ENCODE assay signal across 21 mouse cellular contexts in genomic region chr17:91733927-91734324, GRCm38 (mm10).
DNase-seq lines count a peak whose midpoint lies in the region; ATAC-seq and TF ChIP-seq lines count a peak whose summit lies in the region.
"Had no signal": no experiment of that assay in that cellular context is flagged by ENCODE, and none has a peak within 500 bp of the region (broad histone marks: within the 10 kb centered on the region; RNA-seq: fewer than 3 reads in every experiment).

No protein-coding gene starts in this region.

- no peak overlapping the region for H3K27ac ChIP-seq in forebrain, postnatal 0 days (ENCODE audit: low read depth, low read length)
- no peak overlapping the region for H3K27ac ChIP-seq in forebrain, embryonic 10.5 days
- H3K27ac ChIP-seq: heart, embryonic 10.5 days; hindbrain, embryonic 12.5 days; kidney, postnatal 0 days; neural tube, embryonic 12.5 days; stomach, postnatal 0 days had no signal

- H3K9ac ChIP-seq in forebrain, postnatal 0 days: no peak overlapping the region
- H3K9ac ChIP-seq: hindbrain, embryonic 12.5 days; liver, postnatal 0 days; neural tube, embryonic 12.5 days had no signal

- H3K27me3 ChIP-seq in forebrain, postnatal 0 days (ENCODE audit: insufficient read depth, low read length): no peaks in the 10 kb centered on the region
- H3K27me3 ChIP-seq in forebrain, embryonic 10.5 days (ENCODE audit: poor library complexity, severe bottlenecking): no peaks in the 10 kb centered on the region
- H3K27me3 ChIP-seq: hindbrain, embryonic 12.5 days; neural tube, embryonic 12.5 days had no signal

- WGBS in forebrain, postnatal 0 days: 72% methylated on average over 1 of the region's 1 CpGs
- 91% methylated on average over 1 of the region's 1 CpGs for WGBS in forebrain, embryonic 10.5 days

- no peak overlapping the region for H3K4me3 ChIP-seq in forebrain, postnatal 0 days (ENCODE audit: low read depth, low read length)
- H3K4me3 ChIP-seq in forebrain, embryonic 10.5 days: no peak overlapping the region
- H3K4me3 ChIP-seq: heart, embryonic 10.5 days; hindbrain, embryonic 12.5 days; neural tube, embryonic 12.5 days had no signal

- 0 out of 2 replicates have a peak, but pooled peaks have one; percentile 40 for ATAC-seq in forebrain, postnatal 0 days
- no peak for ATAC-seq in granulocyte monocyte progenitor cell, adult 5-6 weeks (replicated peaks; ENCODE audit: poor library complexity, severe bottlenecking)
- ATAC-seq: intestine, postnatal 0 days; liver, postnatal 0 days had no signal

- no peak for TF ChIP-seq CTCF in forebrain, postnatal 0 days (IDR thresholded peaks at IDR 0.05; ENCODE audit: low read depth)

- no peak overlapping the region for H3K4me2 ChIP-seq in forebrain, postnatal 0 days (ENCODE audit: low read depth)
- H3K4me2 ChIP-seq: hindbrain, embryonic 12.5 days; neural tube, embryonic 12.5 days had no signal

- peak; percentile 20 for DNase-seq in forebrain, postnatal 0 days
- DNase-seq in forebrain, embryonic 10.5 days (ENCODE audit: extremely low spot score, low spot score): no peak
- DNase-seq in brain, adult 2 months (ENCODE audit: low read depth, low spot score): peak; percentile 94
- peak; percentile 78 for DNase-seq in cerebellum, adult 11-12 months
- DNase-seq in cerebellum, postnatal 25 days: peak; percentile 43 to 67
- no peak for DNase-seq in c-Kit-positive CD71-positive TER-119-positive erythroid progenitor cells, embryonic 14.5 days (ENCODE audit: low spot score)
- DNase-seq: adrenal gland, postnatal 10 days; B cell, adult 2 months; gastrocnemius, postnatal 25 days; heart, postnatal 10 days; liver; liver, postnatal 0 days; lung, postnatal 14 days; right cerebral cortex, postnatal 25 days had no signal

- no peaks in the 10 kb centered on the region for H3K9me3 ChIP-seq in forebrain, postnatal 0 days (ENCODE audit: low read length)
- no peaks in the 10 kb centered on the region for H3K9me3 ChIP-seq in forebrain, embryonic 10.5 days
- H3K9me3 ChIP-seq: heart, embryonic 10.5 days; hindbrain, embryonic 12.5 days; neural tube, embryonic 12.5 days had no signal

- H3K4me1 ChIP-seq in forebrain, postnatal 0 days (ENCODE audit: insufficient read depth): no peaks in the 10 kb centered on the region
- H3K4me1 ChIP-seq in forebrain, embryonic 10.5 days: no peaks in the 10 kb centered on the region
- H3K4me1 ChIP-seq: heart, embryonic 10.5 days; hindbrain, embryonic 12.5 days; neural tube, embryonic 12.5 days had no signal

- no peaks in the 10 kb centered on the region for H3K36me3 ChIP-seq in forebrain, postnatal 0 days (ENCODE audit: insufficient read depth)
- H3K36me3 ChIP-seq in forebrain, embryonic 10.5 days (replicated peaks): no peaks in the 10 kb centered on the region
- H3K36me3 ChIP-seq: heart, embryonic 10.5 days; hindbrain, embryonic 12.5 days; neural tube, embryonic 12.5 days had no signal

Comparison
In these comparisons a context has a peak if more than half of its experiments do, and no peak if none do; other contexts are left out.
1. DNase-seq: peak in forebrain, postnatal 0 days (single experiment), brain, adult 2 months (single experiment), cerebellum, adult 11-12 months (single experiment) and cerebellum, postnatal 25 days (2 of 2); none in forebrain, embryonic 10.5 days (single experiment) and c-Kit-positive CD71-positive TER-119-positive erythroid progenitor cells, embryonic 14.5 days (single experiment).